Mouse (Mus musculus) splenic B cell, adult 2 months (primary cell): ENCODE results near the gene Olfr18.
A peak's percentile ranks its signal among the peaks of the same experiment; 100 is the strongest.
"Not testable (repeated sequence)": the region's sequence is repeated elsewhere in the genome, so short reads cannot be mapped to it uniquely, and the experiment has no call there.

Experiments
- DNase-seq: peaks from one replicate; pipeline ENCODE4 v3.0.0-alpha.2; 2011; ENCODE audit warnings: low read depth, low spot score
- H3K27me3 ChIP-seq: 2 replicates; pipeline ENCODE4 v1.6.1; 2012; ENCODE audit warnings: mild to moderate bottlenecking, low read length, moderate library complexity, mixed read lengths; ENCODE audit not compliant: control insufficient read depth, poor library complexity, insufficient read depth, severe bottlenecking
- H3K36me3 ChIP-seq: 2 replicates; pipeline ENCODE4 v1.6.1; 2012; ENCODE audit warnings: mild to moderate bottlenecking, low read length, moderate library complexity, mixed read lengths; ENCODE audit not compliant: control insufficient read depth, poor library complexity, insufficient read depth, severe bottlenecking

Gene Olfr18

DNA sequence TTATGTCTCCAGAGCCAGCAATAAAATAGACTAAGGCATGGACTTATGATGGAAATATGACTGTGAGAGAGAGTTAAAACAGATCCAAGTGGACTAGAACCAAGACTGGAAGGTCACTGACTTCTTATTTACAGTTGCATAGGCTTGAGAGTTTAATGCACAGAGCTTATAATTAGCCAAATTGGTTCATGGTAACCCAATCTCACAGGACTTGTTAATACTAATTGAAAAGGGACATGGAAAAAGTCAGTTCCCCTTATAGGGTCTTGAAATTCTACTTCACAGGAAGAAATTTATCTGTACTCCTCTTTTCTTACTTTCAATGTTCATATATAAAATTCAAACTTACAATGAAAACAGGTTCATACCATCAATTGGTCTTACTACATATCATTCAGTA, at the start of gene Olfr18:
Olfr18 (minus strand) TSS at position 101 of the 400 bp plus-strand sequence.
- no peaks in the 10 kb centered on the region for H3K36me3 ChIP-seq
- no peaks in the 10 kb centered on the region for H3K27me3 ChIP-seq
- no peak for DNase-seq

DNA sequence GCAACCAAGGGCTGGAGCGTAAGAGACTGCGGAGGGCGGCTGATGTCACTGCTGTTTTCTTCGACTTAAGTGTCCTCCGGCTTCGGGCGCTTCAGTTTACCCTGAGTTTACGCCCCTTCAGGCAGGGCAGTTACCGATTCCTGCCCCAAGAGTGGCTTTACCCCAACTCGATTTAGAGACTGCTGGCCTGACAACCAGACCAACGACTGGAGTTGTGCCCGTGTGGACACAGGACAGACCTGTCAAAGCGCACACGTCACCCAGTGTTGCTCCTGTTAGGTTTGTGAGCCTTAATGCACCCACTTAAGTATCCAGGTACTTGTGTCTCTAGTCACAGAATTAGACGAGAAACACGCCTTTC, 49.4 kb upstream of the Olfr18 start:
- no peaks in the 10 kb centered on the region for H3K27me3 ChIP-seq
- DNase-seq, result no peak
- H3K36me3 ChIP-seq, result no peaks in the 10 kb centered on the region

DNA sequence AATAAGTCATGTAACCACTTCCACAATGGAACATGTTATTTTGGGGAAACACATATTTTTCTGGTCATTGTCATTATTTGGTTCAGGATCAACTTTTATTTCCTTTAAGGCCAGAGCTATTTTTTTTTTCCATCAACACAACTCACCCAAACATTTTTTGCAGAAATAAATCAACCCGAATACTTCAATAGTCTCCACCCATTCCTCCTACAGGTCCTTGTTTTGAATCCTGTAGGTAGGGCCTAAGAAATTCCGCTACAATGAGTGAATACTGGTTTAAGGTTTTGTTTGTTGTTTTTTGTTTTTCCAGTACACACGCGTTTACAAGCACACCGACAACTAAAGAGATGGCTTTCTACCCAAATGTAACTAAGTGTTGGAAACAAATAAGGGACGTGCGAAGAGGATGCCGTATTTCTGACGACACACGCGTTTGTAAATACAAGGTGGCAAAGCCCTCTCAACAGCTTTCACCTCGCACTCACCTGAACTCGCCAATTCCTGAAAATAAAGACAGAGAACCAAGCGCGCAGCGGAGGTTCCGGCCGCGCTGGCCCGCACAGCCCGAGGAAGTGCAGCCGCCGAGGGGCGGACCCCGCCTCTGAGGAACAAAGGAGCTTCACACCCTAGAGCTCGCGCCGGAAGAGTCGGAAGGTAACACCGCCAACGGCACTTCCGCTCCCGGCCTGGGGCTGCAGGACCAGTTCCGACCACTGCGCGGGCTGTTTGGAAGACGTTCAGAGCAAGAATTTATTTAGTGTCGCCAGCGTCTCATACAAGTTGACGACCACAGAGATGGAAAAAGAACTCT, 48.8 kb upstream of the Olfr18 start, which contains the start of gene Zfp560:
Zfp560 (minus strand) TSS at position 646 of the 811 bp plus-strand sequence.
- H3K27me3 ChIP-seq, result no peaks in the 10 kb centered on the region
- DNase-seq, result peak; percentile 93
- no peaks in the 10 kb centered on the region for H3K36me3 ChIP-seq

DNA sequence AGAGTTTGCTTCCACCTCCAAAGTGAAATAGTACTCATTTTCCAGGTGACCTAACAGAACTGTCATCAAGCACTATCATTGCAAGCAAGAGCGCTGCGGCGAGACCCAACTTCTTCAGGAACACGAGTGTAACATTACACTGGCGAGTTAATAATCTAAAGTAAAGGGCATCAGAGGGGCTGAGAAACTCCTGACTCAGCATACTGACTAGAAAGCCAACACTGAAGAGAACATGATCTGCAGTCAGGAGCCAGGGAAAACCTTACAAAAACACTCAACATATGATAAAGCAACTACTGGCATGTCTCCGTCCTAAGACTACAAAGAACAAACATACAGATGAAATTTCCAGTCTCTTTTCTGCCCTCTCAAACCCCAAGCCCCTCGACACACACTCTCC, 47.8 kb upstream of the Olfr18 start:
- no peaks in the 10 kb centered on the region for H3K27me3 ChIP-seq
- DNase-seq, result no peak
- H3K36me3 ChIP-seq, result no peaks in the 10 kb centered on the region

DNA sequence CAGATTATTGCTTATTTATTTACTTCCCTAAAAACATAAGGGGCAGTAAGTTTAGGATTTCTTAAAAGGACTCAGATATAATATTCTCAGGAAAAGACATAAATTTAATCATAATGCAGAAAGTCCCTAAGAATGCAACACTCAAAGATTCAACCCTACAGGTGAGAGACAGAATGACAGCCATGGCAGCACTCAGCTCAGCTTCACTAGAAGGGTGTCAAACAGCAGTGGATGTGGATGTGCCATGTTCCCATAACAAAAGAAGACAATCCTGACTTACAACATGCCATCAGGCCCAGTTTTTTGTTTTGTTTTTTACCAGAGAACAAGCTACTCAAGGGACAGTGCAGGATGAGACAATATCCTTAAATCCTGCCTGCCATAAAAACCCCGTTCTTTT, 38.8 kb upstream of the Olfr18 start:
- Histone ChIP-seq H3K27me3 (no peaks in the 10 kb centered on the region), H3K36me3 (no peaks in the 10 kb centered on the region)
- DNase-seq, result no peak

DNA sequence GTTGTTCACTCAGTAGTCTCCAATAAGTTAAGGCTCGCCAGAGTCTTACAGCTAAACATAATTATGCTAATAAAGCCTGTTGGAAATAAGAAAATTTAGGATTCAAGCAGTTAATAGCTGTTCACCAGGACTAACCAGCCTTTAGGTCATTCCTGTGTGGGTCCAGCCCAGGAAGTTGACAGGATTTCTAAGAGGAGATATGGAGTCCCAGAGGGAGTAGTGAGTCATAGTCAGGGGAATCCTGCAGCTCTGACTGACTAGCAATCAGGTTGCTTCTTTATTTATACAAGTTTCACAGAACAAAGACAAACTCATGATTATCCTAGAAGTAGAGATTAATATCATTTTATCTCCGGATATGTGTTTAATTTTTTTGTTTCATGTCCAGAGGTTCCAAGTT, 31.4 kb upstream of the Olfr18 start:
- DNase-seq, result no peak

DNA sequence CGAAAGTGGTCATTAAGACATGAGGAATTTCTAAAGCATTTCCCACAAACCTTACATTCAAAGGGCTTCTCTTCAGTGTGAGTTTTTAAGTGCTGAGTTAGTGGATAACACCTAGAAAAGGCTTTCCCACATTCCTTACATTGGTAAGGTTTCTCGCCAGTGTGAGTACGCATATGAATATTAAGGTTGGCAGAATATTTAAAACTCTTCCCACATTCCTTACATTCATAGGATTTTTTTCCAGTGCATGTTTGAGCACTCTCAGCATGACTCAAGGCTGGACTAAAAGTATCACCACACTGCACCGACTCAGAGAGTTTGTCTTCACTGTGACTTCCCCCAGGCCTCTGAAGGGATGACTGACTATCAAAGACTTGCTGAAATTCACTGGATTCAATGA, 12.6 kb upstream of the Olfr18 start:
- H3K27me3 ChIP-seq, result no peaks in the 10 kb centered on the region
- DNase-seq, result no peak
- H3K36me3 ChIP-seq, result peaks cover 11% of the 10 kb centered on the region; the same call in 1 of the 2 replicates

More for the DNA sequence above, 31.4 kb upstream of the Olfr18 start:
- Histone ChIP-seq H3K36me3 (no peaks in the 10 kb centered on the region), H3K27me3 (no peaks in the 10 kb centered on the region)

DNA sequence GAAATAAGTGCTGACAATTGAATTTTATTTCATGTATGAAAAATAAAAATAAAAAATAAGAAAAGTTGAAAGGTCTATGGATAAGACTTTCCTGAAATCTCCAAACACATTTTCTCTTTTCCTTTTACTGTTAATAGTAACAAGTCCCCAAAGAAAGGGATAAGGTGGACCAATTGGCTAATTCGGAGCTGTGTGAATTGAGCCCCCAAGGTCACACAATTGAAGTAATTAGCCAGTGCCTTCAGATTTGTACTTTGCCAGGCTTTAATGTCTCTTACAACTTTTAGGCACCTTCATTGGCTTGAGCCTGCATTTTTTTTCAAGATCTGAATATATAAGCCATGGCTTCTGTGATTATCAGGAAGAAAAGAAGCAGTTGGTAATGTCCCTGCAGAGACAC, 37.7 kb downstream of the Olfr18 start, which contains the start of gene Olfr873:
Olfr873 (plus strand) TSS at position 301 of the 400 bp plus-strand sequence.
- no peaks in the 10 kb centered on the region for H3K36me3 ChIP-seq
- no peaks in the 10 kb centered on the region for H3K27me3 ChIP-seq
- DNase-seq, result no peak

DNA sequence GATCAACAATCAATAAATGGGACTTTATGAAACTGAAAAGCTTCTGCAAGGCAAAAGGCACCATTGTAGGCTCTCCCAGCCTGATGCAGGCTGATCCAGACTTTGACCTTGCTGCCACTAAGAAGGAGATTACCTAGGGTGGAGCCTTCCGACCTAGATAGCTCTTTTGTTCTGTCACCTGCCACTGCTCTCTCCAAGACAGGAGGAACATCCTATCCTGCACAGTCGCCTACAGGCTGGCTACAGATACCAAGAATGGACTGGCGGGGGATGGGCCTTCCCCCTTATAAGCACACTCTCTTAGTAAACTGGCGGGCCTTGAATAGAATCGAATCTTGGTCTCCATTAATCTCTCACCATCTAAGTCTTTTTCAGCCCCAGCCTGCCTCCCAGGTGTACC, 40.3 kb downstream of the Olfr18 start:
- not testable (repeated sequence) for DNase-seq, H3K27me3 ChIP-seq, H3K36me3 ChIP-seq

DNA sequence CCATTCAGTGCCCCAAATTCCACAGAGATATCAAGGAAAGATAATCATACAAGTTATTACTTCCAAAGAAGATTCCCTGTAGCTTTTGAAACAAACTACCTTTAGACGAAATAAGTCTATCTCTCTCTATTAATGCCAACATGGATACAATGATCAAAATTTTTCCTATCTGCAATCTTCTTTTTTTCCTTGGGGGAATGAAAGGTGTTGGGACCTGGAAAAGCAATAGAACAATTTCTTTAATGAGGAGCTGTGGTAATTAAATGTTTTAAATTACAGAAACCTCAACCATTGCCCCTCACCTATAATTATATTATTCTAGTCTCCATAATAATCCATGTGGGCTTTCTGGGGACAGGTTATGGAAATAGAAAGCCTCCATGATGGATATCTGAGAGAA, 53.8 kb downstream of the Olfr18 start, which contains the start of gene Olfr39:
Olfr39 (plus strand) TSS at position 301 of the 400 bp plus-strand sequence.
- DNase-seq, result no peak
- H3K27me3 ChIP-seq, result no peaks in the 10 kb centered on the region
- no peaks in the 10 kb centered on the region for H3K36me3 ChIP-seq
